Mouse (Mus musculus) adrenal gland, postnatal 10 days (tissue): Measurements from ENCODE around the gene Gm28035. TPM values are rescaled to one million over a fixed set of nuclear protein-coding genes. Genes with fewer than 3 reads are reported as not detected.

Experiments
- DNase-seq: peaks from one replicate; pipeline ENCODE4 v3.0.0; 2021; ENCODE audit warnings: mixed read lengths
- total RNA-seq, 2 experiments: library from RNA; stranded (reverse); gene quantifications; 2 replicates each; pipeline ENCODE4 v1.2.3; 2021

The Gm28035 gene
- total RNA-seq, 2 experiments from 2014 or later, result 1.9 to 2.0 TPM

DNA sequence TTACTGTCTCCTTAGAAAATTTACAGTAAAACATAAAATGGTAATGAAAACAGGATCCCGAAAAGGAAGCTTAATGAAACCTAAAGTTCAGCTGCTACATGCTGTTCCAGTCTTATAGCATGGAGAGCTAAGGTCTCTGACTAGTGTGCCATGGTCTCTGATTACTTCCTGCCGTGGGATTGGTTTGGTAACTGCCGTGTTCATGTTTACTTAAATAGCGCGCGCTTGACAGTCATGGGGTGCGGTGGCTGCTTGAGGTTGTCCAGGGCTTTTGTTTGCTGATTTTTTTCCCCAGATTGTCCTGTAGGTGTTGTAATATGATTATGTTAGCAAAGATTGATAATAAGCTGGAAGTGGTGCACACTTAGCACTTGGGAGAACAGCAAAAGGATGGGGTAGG lies 65.7 kb downstream of the Gm28035 start:
- no peak for DNase-seq

DNA sequence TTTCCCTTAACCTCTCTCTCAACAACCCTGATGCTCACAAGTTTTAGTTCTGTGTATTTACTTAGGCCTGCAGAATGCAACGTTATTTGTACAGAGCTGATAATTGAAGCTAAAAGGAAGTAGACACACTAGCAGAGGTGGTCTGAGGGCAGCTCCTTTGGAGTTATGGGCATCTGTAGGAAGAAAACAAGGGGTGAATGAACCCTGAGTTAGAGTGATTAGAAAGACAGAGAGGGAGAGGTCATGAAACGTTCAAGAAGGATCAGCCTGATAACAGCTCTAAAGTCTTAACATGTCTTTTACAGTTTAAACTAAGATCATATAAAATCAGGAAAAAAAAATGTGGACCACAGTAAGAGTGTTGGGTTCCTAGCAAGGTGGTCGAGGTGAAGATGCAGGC lies 69.0 kb downstream of the Gm28035 start:
- no peak for DNase-seq

GRCm38 (mm10) chr2:30311481-30311880 lies 71.1 kb downstream of the Gm28035 start:
- DNase-seq, result peak; percentile 29

- DNase-seq, result no peak
These were observed 75.8 kb downstream of the Gm28035 start for GRCm38 (mm10) chr2:30316136-30316535.

- DNase-seq, result no peak
These were observed 76.6 kb downstream of the Gm28035 start for GRCm38 (mm10) chr2:30316955-30317354.

- DNase-seq, result no peak
These were observed 78.9 kb downstream of the Gm28035 start for GRCm38 (mm10) chr2:30319260-30319659.

GRCm38 (mm10) chr2:30323111-30323510 lies 82.7 kb downstream of the Gm28035 start:
- no peak for DNase-seq

- no peak for DNase-seq
These were observed 84.9 kb downstream of the Gm28035 start for GRCm38 (mm10) chr2:30325296-30325695.

GRCm38 (mm10) chr2:30327276-30327675 lies 86.9 kb downstream of the Gm28035 start:
- no peak for DNase-seq

- DNase-seq, result peak; percentile 53
These were observed 88.4 kb downstream of the Gm28035 start for GRCm38 (mm10) chr2:30328791-30329190.

Other genes with a start within 250 kb of the Gm28035 start
- 10 to 100 TPM; 20.1 to 24.4 TPM for gene Wdr34, start 191.7 kb upstream of the Gm28035 start, total RNA-seq
- 100 to 1,000 TPM; 216 to 221 TPM for gene Set, start 183.2 kb upstream of the Gm28035 start, total RNA-seq
- 10 to 100 TPM in 1 of 2 experiments, 1 to 10 TPM in 1; 6.3 to 10.1 TPM for gene Pkn3, start 162.9 kb upstream of the Gm28035 start, total RNA-seq
- gene Zdhhc12, start 146.9 kb upstream of the Gm28035 start, total RNA-seq, result 10 to 100 TPM; 14.9 to 19.0 TPM
- gene Zer1, start 116.0 kb upstream of the Gm28035 start, total RNA-seq, result 10 to 100 TPM; 29.9 to 45.4 TPM
- gene Tbc1d13, start 106.8 kb upstream of the Gm28035 start, total RNA-seq, result 10 to 100 TPM; 47.2 to 64.0 TPM
- 10 to 100 TPM; 55.6 to 58.2 TPM for gene Endog, start 69.1 kb upstream of the Gm28035 start, total RNA-seq
- 10 to 100 TPM; 18.1 TPM for gene Spout1, start 62.1 kb upstream of the Gm28035 start, total RNA-seq
- 10 to 100 TPM; 27.4 to 27.9 TPM for gene Kyat1, start 34.7 kb upstream of the Gm28035 start, total RNA-seq
- 10 to 100 TPM; 43.5 to 53.2 TPM for gene Lrrc8a, start 2.9 kb upstream of the Gm28035 start, total RNA-seq
- gene Phyhd1, start 25.6 kb downstream of the Gm28035 start, total RNA-seq, result 10 to 100 TPM; 23.7 to 24.1 TPM
- not detected for gene Gm28038, start 40.5 kb downstream of the Gm28035 start, total RNA-seq
- gene Dolk, start 45.8 kb downstream of the Gm28035 start, total RNA-seq, result 10 to 100 TPM; 43.4 to 46.2 TPM
- 10 to 100 TPM; 37.9 to 45.3 TPM for gene Nup188, start 45.8 kb downstream of the Gm28035 start, total RNA-seq
- gene Sh3glb2, start 118.8 kb downstream of the Gm28035 start, total RNA-seq, result 10 to 100 TPM; 70.9 to 89.7 TPM
- gene Miga2, start 123.7 kb downstream of the Gm28035 start, total RNA-seq, result 100 to 1,000 TPM in 1 of 2 experiments, 10 to 100 TPM in 1; 97.5 to 111 TPM
- gene Dolpp1, start 151.7 kb downstream of the Gm28035 start, total RNA-seq, result 10 to 100 TPM; 14.5 to 23.6 TPM
- gene Crat, start 175.2 kb downstream of the Gm28035 start, total RNA-seq, result 100 to 1,000 TPM; 317 to 355 TPM
- 100 to 1,000 TPM; 152 to 170 TPM for gene Ptpa, start 175.5 kb downstream of the Gm28035 start, total RNA-seq
- gene Ier5l, start 233.7 kb downstream of the Gm28035 start, total RNA-seq, result 1 to 10 TPM; 5.9 to 8.4 TPM